ENCODE assay signal across 10 mouse cellular contexts in the genomic region with DNA sequence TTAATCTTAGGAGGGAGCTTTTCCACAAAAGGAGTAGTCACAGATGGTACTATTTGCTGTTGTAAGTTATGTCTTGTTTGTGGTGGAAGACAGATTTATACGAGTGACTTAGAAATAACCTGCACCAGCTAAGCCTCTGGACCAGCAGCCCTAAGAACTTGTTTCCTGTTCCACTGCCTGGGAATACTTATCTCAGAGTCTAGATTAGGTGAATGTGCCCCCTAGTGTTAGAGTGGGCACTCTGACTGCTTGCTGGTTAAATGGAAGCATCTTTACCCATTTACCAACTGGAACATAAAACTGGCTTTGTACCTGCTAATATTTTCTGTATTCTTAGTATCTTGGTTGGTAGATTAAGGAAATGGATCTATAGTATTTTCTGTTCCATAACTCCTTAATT.
A peak's percentile ranks its signal among the peaks of the same experiment; 100 is the strongest.
DNase-seq lines count a peak whose midpoint lies in the region; ATAC-seq and TF ChIP-seq lines count a peak whose summit lies in the region.
"Had no signal": no experiment of that assay in that cellular context is flagged by ENCODE, and none has a peak within 500 bp of the region (broad histone marks: within the 10 kb centered on the region; RNA-seq: fewer than 3 reads in every experiment).

No protein-coding gene starts in this region.

- peak; percentile 24; the same call in 1 of the 2 replicates for TF ChIP-seq CTCF in kidney, adult 2 months (conservative IDR thresholded peaks at IDR 0.05; ENCODE audit: insufficient read depth, insufficient read length, low read depth, low read length)
- peak; percentile 49; the same call in 1 of the 2 replicates for TF ChIP-seq CTCF in brain, embryonic 14.5 days (IDR thresholded peaks at IDR 0.05; ENCODE audit: borderline replicate concordance, extremely low read depth, insufficient read depth, insufficient read length)

- H3K4me1 ChIP-seq in kidney, adult 2 months (ENCODE audit: control insufficient read depth, insufficient read depth, low read length): no peaks in the 10 kb centered on the region
- no peaks in the 10 kb centered on the region for H3K4me1 ChIP-seq in kidney, embryonic 16.5 days (ENCODE audit: insufficient read depth, low read length)
- 0 out of 4 replicates have a peak, but pooled peaks cover 0 to 2% of the 10 kb centered on the region in 2 experiments for H3K4me1 ChIP-seq in ES-E14 (ENCODE audit: control insufficient read depth in 2 of 2, insufficient read depth in 2 of 2, low read length in 2 of 2, poor library complexity in 1 of 2)
- H3K4me1 ChIP-seq in midbrain, embryonic 10.5 days: 0 out of 2 replicates have a peak, but pooled peaks cover 5% of the 10 kb centered on the region
- H3K4me1 ChIP-seq: hindbrain, embryonic 15.5 days had no signal

- H3K4me3 ChIP-seq in kidney, adult 2 months (ENCODE audit: insufficient read depth, low read depth, low read length): no peak overlapping the region
- H3K4me3 ChIP-seq in kidney, embryonic 16.5 days (ENCODE audit: low read length): no peak overlapping the region
- H3K4me3 ChIP-seq in ES-E14 (ENCODE audit: insufficient read depth in 1 of 2, low read depth in 1 of 2, low read length in 2 of 2, poor library complexity in 1 of 2, severe bottlenecking in 1 of 2): no peak overlapping the region
- no peak overlapping the region for H3K4me3 ChIP-seq in midbrain, embryonic 10.5 days
- H3K4me3 ChIP-seq: hindbrain, embryonic 15.5 days; megakaryocyte, embryonic 14.5 days had no signal

- 44% methylated on average over 1 of the region's 1 CpGs for WGBS in kidney, adult 2 months
- 39% methylated on average over 1 of the region's 1 CpGs for WGBS in kidney, embryonic 16.5 days
- 79% methylated on average over 1 of the region's 1 CpGs for WGBS in midbrain, embryonic 10.5 days

- H3K4me2 ChIP-seq in kidney, embryonic 16.5 days (replicated peaks; ENCODE audit: low read depth, low read length): no peak overlapping the region
- H3K4me2 ChIP-seq: hindbrain, embryonic 15.5 days had no signal

- no peaks in the 10 kb centered on the region for H3K36me3 ChIP-seq in kidney, adult 2 months (ENCODE audit: control insufficient read depth, insufficient read depth, low read length)
- H3K36me3 ChIP-seq in kidney, embryonic 16.5 days (ENCODE audit: insufficient read depth, low read length): no peaks in the 10 kb centered on the region
- H3K36me3 ChIP-seq in ES-E14 (ENCODE audit: control insufficient read depth, insufficient read depth, low read length, poor library complexity, severe bottlenecking): peaks cover 2% of the 10 kb centered on the region; the same call in 1 of the 2 replicates
- H3K36me3 ChIP-seq in midbrain, embryonic 10.5 days: no peaks in the 10 kb centered on the region; the same call in 1 of the 2 replicates
- H3K36me3 ChIP-seq: hindbrain, embryonic 15.5 days had no signal

- no peaks in the 10 kb centered on the region for H3K9me3 ChIP-seq in kidney, embryonic 16.5 days (ENCODE audit: low read length)
- H3K9me3 ChIP-seq in ES-E14 (ENCODE audit: control insufficient read depth, insufficient read depth, low read depth, low read length): no peaks in the 10 kb centered on the region
- no peaks in the 10 kb centered on the region for H3K9me3 ChIP-seq in midbrain, embryonic 10.5 days (replicated peaks)
- H3K9me3 ChIP-seq: hindbrain, embryonic 15.5 days had no signal

- no peak for TF ChIP-seq POLR2A in kidney, adult 2 months (IDR thresholded peaks at IDR 0.05; ENCODE audit: low read depth, low read length)
- no peak for TF ChIP-seq POLR2A in brain, embryonic 14.5 days (IDR thresholded peaks at IDR 0.05; ENCODE audit: borderline replicate concordance, extremely low read depth, insufficient read depth, insufficient read length, poor library complexity, severe bottlenecking)

- no peak overlapping the region for H3K27ac ChIP-seq in kidney, adult 2 months (ENCODE audit: insufficient read depth, low read depth, low read length)
- no peak overlapping the region for H3K27ac ChIP-seq in kidney, embryonic 16.5 days (ENCODE audit: low read length)
- no peak overlapping the region for H3K27ac ChIP-seq in ES-E14 (ENCODE audit: insufficient read depth, low read depth, low read length, poor library complexity, severe bottlenecking)
- no peak overlapping the region for H3K27ac ChIP-seq in midbrain, embryonic 10.5 days (replicated peaks)
- H3K27ac ChIP-seq: hindbrain, embryonic 15.5 days had no signal

- ATAC-seq in kidney, embryonic 16.5 days (ENCODE audit: low FRiP score, low TSS enrichment): no peak
- ATAC-seq in megakaryocyte progenitor cell, adult 5-6 weeks (replicated peaks; ENCODE audit: poor library complexity): peak; percentile 72
- no peak for ATAC-seq in activated CD4-positive, CD25-positive, alpha-beta regulatory T cell, adult 4 months

- H3K27me3 ChIP-seq in kidney, adult 2 months (replicated peaks; ENCODE audit: control insufficient read depth, insufficient read depth, low read length): no peaks in the 10 kb centered on the region
- H3K27me3 ChIP-seq in kidney, embryonic 16.5 days (ENCODE audit: insufficient read depth, low read length): no peaks in the 10 kb centered on the region
- no peaks in the 10 kb centered on the region for H3K27me3 ChIP-seq in midbrain, embryonic 10.5 days (ENCODE audit: low read depth, poor library complexity, severe bottlenecking)
- H3K27me3 ChIP-seq: hindbrain, embryonic 15.5 days; megakaryocyte, embryonic 14.5 days had no signal

- DNase-seq in kidney, adult 2 months: peak; percentile 48
- peak; percentile 22 for DNase-seq in ES-E14 (ENCODE audit: low read depth, low spot score)
- peak; percentile 70 for DNase-seq in brain, embryonic 14.5 days (ENCODE audit: low read depth)
- DNase-seq in midbrain, embryonic 10.5 days (ENCODE audit: low spot score): no peak
- DNase-seq: cerebellum, adult 18-20 months had no signal

- in situ Hi-C loops in ES-E14 (cut with MboI; ENCODE audit: low sequenced_read_pairs in 2 of 2, unreplicated experiment in 2 of 2): no loop called here

- H3K9ac ChIP-seq in kidney, embryonic 16.5 days (replicated peaks; ENCODE audit: low read length): no peak overlapping the region
- H3K9ac ChIP-seq in ES-E14 (ENCODE audit: insufficient read depth, low read depth, low read length, poor library complexity, severe bottlenecking): no peak overlapping the region
- H3K9ac ChIP-seq: hindbrain, embryonic 15.5 days had no signal

TF ChIP-seq in ES-E14, 5 proteins besides CTCF, POLR2A, EP300 and RAD21:
- TF ChIP-seq ZNF384 (IDR thresholded peaks at IDR 0.05; ENCODE audit: low read depth, low read length) (no peak), HCFC1 (IDR thresholded peaks at IDR 0.05; ENCODE audit: borderline replicate concordance, insufficient read depth, low read length) (no peak), CHD2 (IDR thresholded peaks at IDR 0.05; ENCODE audit: low read depth, low read length) (no peak), ZC3H11A (IDR thresholded peaks at IDR 0.05; ENCODE audit: borderline replicate concordance, low read depth, low read length) (no peak), MAFK (IDR thresholded peaks at IDR 0.05; ENCODE audit: insufficient read depth, low read depth, low read length) (no peak)
